ENCODE assay signal across 18 mouse cellular contexts in genomic region chr19:53017248-53017647, GRCm38 (mm10). TPM values are rescaled to one million over a fixed set of nuclear protein-coding genes. Genes with fewer than 3 reads are reported as not detected.
A peak's percentile ranks its signal among the peaks of the same experiment; 100 is the strongest.
DNase-seq lines count a peak whose midpoint lies in the region; ATAC-seq and TF ChIP-seq lines count a peak whose summit lies in the region.
"Had no signal": no experiment of that assay in that cellular context is flagged by ENCODE, and none has a peak within 500 bp of the region (broad histone marks: within the 10 kb centered on the region; RNA-seq: fewer than 3 reads in every experiment).

No protein-coding gene starts in this region.

- DNase-seq in lung, embryonic 14.5 days = no peak
- DNase-seq in lung, adult 18-20 months = no peak
- DNase-seq in gastrocnemius, adult 8-10 months (ENCODE audit: low spot score in 2 of 2) = peak; percentile 31 to 42
- no peak for DNase-seq in heart, embryonic 10.5 days (ENCODE audit: low spot score)
- DNase-seq in heart, postnatal 4 days = peak; percentile 51
- no peak for DNase-seq in right cerebral cortex, postnatal 14 days
- DNase-seq in kidney, adult 18-20 months = no peak
- DNase-seq: adrenal gland, adult 8-10 months; lung, adult 2 months; spleen, adult 18-20 months; thymus, postnatal 36 days had no signal

- no peaks in the 10 kb centered on the region for H3K9me3 ChIP-seq in lung, embryonic 14.5 days (ENCODE audit: low read depth, low read length)
- H3K9me3 ChIP-seq in heart, embryonic 10.5 days = no peaks in the 10 kb centered on the region
- H3K9me3 ChIP-seq: embryonic facial prominence, embryonic 15.5 days; forebrain, embryonic 13.5 days; G1E; limb, embryonic 15.5 days; megakaryocyte, embryonic 14.5 days; stomach, embryonic 15.5 days had no signal

- peaks cover 44% of the 10 kb centered on the region for H3K36me3 ChIP-seq in lung, embryonic 14.5 days (ENCODE audit: insufficient read depth)
- H3K36me3 ChIP-seq in heart, embryonic 10.5 days = peaks cover 55% of the 10 kb centered on the region
- H3K36me3 ChIP-seq: stomach, embryonic 15.5 days had no signal

- H3K27ac ChIP-seq in lung, embryonic 14.5 days (ENCODE audit: low read depth) = 0 out of 2 replicates have a peak overlapping the region, but pooled peaks have one; percentile 10
- H3K27ac ChIP-seq in heart, embryonic 10.5 days = peak overlapping the region; percentile 22; the same call in 1 of the 2 replicates
- H3K27ac ChIP-seq: embryonic facial prominence, embryonic 15.5 days; forebrain, embryonic 13.5 days; kidney, postnatal 0 days; stomach, embryonic 15.5 days had no signal

- no peaks in the 10 kb centered on the region for H3K27me3 ChIP-seq in lung, embryonic 14.5 days (ENCODE audit: insufficient read depth, low read length)
- H3K27me3 ChIP-seq in heart, embryonic 10.5 days (ENCODE audit: insufficient read depth, poor library complexity, severe bottlenecking) = no peaks in the 10 kb centered on the region
- H3K27me3 ChIP-seq: embryonic facial prominence, embryonic 15.5 days; forebrain, embryonic 13.5 days; limb, embryonic 15.5 days; megakaryocyte, embryonic 14.5 days; stomach, embryonic 15.5 days had no signal

- H3K9ac ChIP-seq in lung, embryonic 14.5 days = no peak overlapping the region
- H3K9ac ChIP-seq: embryonic facial prominence, embryonic 15.5 days; forebrain, embryonic 13.5 days; limb, embryonic 15.5 days; stomach, embryonic 15.5 days had no signal

- no peak for TF ChIP-seq CTCF in lung, embryonic 14.5 days (IDR thresholded peaks at IDR 0.05; ENCODE audit: low read depth)

- 68% methylated on average over 11 of the region's 11 CpGs for WGBS in lung, embryonic 14.5 days
- 71% methylated on average over 11 of the region's 11 CpGs for WGBS in heart, embryonic 10.5 days

- ATAC-seq in lung, embryonic 14.5 days (ENCODE audit: insufficient read depth) = no peak
- ATAC-seq: forebrain, embryonic 13.5 days had no signal

- no peak overlapping the region for H3K4me3 ChIP-seq in lung, embryonic 14.5 days (ENCODE audit: low read depth, low read length)
- H3K4me3 ChIP-seq in heart, embryonic 10.5 days = no peak overlapping the region
- H3K4me3 ChIP-seq: embryonic facial prominence, embryonic 15.5 days; forebrain, embryonic 13.5 days; limb, embryonic 15.5 days; megakaryocyte, embryonic 14.5 days; stomach, embryonic 15.5 days had no signal

- H3K4me1 ChIP-seq in lung, embryonic 14.5 days (ENCODE audit: insufficient read depth) = 0 out of 2 replicates have a peak, but pooled peaks cover 4% of the 10 kb centered on the region
- H3K4me1 ChIP-seq in heart, embryonic 10.5 days = peaks cover 61% of the 10 kb centered on the region

- H3K4me2 ChIP-seq in lung, embryonic 14.5 days = no peak overlapping the region
- H3K4me2 ChIP-seq: embryonic facial prominence, embryonic 15.5 days; forebrain, embryonic 13.5 days; limb, embryonic 15.5 days; stomach, embryonic 15.5 days had no signal

RNA-seq across cellular contexts. Expression of gene Xpnpep1, which starts 22.8 kb away (rescaled TPM):
- polyA plus RNA-seq in lung, embryonic 14.5 days (2014; fragmentation: Nextera tagmentation; extraction: Ambion mirVana) = 196 and 200 TPM in 2 replicates
- 10 to 100 TPM; 37.7 to 45.2 (median 39.7) TPM for total RNA-seq in gastrocnemius, adult 8-10 months (2022)
- 193 and 211 TPM in 2 replicates for polyA plus RNA-seq in heart, embryonic 10.5 days (2016; fragmentation: Nextera tagmentation; extraction: Ambion mirVana)
- total RNA-seq in heart, postnatal 4 days (2021) = 100 to 1,000 TPM; 156 to 158 TPM

Comparison
In these comparisons a context has a peak if more than half of its experiments do, and no peak if none do; other contexts are left out.
1. DNase-seq: peak in gastrocnemius, adult 8-10 months (2 of 2) and heart, postnatal 4 days (single experiment); none in lung, embryonic 14.5 days (single experiment), lung, adult 18-20 months (0 of 2), heart, embryonic 10.5 days (single experiment), right cerebral cortex, postnatal 14 days (single experiment) and kidney, adult 18-20 months (single experiment).